Mouse (Mus musculus) skeletal muscle tissue, adult 2 months (tissue): ENCODE measurements around the gene Tdrd7.

ENCODE experiments used
- DNase-seq: peaks from one replicate; pipeline ENCODE4 v3.0.0-alpha.2; 2012; ENCODE audit warnings: low read depth, low spot score

The Tdrd7 gene

DNA sequence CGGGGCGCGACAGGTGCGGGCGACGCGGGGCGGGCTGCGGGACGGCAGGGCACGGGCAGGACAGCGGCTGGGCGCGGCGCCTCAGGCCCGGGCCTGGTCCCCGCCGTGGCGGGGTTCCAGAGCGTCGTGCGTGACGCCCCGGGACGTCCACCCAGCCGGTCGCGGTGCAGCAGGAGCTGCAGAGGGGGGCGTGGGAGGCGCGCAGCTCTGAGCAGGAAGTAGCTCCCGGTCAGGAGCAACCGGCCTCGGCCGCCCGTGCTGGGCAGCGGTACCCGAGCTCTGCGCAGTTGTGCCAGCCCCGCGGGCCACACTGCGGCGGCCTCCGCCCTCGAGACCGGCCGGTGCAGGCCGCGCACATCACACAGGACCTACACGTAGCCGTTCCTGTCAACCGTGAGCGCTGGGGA is 7.3 kb downstream of the Tdrd7 start:
- DNase-seq, result peak; percentile 36

DNA sequence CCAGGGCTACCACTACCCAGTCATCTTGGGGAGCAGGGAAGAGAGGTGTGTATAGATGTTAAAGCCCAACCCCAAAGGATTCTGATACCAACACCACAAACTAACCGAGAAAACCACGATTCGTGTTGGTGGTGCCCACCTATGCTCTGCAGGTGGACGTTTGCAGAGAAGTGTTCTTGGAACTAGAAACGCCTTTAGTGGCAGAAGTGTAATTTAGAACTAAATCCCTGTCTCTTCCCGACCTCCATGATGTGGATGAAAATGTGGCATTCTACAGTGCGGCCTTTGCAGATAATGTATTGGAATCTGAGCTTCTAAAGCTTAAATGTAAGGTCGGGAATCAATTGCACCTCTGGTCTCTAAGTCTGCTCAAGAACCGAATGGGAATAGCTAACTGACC is 7.8 kb downstream of the Tdrd7 start:
- no peak for DNase-seq

DNA sequence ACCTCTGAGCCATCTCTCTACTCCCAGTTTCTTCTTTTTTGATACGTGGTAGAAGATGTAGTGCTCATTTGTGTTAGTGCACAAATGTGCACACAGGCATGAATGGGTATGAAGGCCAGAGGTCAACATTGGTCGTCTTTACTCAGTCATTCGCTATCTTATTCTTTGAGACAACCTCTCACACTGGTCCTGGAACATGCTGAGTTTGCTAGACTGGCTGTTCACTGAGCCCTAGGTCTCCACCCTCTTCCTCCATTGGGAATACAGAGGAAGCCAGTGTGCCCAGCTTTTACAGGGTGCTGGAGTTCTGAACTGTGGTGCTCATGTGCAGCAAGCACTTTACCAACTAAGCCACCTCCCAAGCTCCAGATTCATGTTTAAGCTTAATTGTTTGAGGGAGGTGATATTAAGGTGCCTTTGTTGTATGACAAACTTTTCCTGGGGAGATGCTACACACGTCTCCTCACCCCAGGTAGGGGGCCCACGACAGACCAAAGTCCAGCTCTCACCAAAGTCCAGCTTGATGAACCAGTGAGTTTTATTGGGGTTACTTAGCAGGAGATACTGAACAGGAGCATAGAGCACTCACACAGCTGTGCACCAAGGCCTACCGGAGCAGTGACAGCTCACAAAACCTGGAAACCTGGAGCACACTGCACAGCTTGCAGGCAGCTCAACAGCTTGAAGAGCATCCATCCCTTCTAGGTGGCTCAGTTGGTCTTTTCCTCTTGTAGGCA is 12.0 kb downstream of the Tdrd7 start:
- DNase-seq, result no peak

DNA sequence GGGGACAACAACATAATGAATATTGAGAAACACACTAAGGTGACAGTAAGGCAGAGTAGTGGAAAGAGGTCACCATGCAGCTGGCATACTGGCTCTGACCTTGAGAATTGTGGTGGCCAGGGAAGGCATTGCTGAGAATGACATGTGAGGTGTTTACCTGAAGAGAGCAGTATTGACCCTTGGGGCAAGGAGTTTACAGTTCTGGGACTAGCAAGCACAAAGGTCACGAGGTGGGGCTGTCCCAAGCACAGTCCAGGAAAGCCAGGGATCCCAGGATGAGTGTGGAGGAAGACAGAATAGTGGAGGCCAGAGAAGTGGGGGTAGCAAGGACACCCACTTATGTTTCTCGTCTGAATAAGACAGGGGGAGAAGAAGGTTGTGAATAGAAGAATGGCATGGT is 14.8 kb downstream of the Tdrd7 start:
- no peak for DNase-seq

DNA sequence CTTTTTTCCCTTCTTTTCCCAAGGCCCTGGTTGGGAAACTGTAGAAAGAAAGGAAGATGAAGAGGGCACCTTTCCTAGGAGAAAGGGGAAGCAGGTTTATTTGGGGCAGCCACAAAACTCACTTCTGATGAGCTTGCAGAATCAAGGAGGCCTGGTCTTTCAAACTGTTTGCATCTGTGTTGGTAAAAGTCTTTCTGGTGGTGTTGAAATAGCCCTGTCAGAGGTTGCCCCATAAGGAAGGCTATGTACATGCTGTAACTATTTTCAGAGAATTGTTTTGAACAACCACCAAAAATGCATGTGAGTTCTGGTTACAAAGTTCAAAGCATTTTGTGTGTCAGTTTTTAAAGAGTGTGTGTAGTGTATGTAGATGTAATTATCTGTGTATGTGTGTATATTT is 15.9 kb downstream of the Tdrd7 start:
- DNase-seq, result no peak

DNA sequence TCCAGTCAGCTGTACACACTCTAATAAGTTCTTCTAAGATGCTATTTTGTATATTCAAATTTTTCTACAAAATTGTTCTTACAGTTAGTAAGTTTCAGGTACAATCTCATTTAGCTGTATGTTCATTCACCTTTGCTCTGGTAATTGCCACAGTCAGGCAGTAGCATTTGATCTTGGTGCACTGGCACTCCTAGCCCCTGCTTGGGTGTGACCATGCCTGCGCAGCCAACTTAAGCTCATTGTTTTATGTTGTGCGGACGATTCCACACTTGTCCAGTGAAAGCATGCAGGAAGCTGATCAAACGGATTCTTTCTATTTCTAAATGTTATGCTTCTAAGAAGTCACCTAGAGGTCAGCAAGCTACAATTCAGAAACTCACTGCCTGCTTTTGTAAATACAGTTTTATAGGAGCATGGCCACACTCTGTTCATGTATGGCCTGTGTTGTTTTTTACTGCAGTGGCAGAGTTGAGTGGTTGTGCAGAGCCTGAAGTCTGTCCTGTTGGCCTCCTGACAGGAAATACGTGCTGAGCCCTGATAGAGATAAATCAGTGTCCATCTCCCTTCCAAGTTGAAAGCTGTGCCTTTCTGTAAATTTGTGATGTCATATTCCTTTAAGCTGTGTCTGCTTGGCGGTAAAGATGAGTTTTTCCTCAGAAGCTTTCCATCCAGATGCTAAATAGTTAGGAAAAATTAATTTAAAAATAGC is 25.4 kb downstream of the Tdrd7 start:
- DNase-seq, result no peak

DNA sequence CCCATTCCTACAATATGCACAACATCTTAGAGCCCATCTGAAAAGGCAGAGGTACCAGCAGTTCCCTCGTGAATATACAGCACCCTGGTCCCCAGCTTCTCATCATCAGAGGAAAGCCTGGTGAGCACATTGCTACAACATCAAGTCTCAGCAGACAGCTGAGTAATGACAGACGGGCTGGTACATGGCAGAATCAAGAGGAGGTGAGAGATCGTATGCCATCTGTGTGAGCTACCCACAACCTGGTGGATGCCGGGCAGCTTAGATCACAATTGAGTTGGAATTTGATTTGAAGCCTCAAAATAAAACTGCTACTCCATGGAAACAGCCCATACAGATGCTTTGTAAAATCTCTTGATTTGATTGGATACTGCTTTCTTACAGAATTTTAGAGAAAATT is 33.4 kb downstream of the Tdrd7 start:
- no peak for DNase-seq

DNA sequence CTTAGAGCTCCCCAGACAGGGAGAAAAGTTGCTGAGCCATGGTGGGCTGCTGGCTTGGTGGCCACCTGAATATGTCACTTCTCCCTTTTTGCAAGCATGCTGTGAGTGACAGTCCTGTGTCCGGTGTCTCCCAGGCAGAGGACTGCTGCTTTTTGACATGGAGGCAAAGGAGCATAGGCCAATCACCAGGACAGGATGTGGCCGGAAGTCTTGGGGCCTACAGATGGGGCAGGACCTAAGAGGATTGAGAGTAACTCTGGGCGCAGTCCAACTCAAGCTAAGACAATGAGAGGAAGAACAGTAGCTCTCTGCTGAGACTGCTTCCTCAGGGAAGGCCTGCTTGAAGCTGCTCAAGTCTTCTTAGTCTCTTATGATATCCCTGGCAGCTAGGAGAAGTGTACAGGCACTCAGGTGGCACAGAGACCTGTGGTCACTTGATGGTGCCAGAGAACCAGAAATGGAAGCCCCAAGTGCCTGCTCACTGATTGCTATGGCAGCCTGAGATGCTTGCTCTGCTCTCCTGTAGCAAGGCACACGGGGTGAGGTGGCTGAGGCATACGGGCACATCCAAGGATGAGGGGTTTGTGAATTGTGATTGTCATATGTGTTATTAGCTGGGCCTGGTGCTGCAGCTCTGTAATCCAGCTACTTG is 43.1 kb downstream of the Tdrd7 start:
- no peak for DNase-seq

DNA sequence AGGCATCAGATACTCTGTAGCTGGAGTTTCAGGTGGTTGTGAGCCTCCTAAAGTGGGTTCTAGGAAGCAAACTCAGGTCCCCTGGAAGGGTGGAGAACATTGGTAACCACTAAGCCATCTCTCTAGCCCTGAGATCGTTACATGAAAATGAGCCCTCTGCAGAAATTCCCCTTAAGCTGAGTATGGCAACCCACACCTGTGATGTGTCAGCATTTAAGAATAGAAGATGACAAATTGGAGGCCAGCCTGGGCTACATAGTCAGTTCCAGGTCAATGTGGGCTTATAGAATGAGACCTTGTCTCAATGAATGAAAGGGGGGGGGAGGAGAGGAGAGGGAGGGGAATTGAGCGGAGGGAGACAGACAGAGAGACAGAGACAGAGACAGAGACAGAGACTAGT is 46.6 kb downstream of the Tdrd7 start:
- no peak for DNase-seq

DNA sequence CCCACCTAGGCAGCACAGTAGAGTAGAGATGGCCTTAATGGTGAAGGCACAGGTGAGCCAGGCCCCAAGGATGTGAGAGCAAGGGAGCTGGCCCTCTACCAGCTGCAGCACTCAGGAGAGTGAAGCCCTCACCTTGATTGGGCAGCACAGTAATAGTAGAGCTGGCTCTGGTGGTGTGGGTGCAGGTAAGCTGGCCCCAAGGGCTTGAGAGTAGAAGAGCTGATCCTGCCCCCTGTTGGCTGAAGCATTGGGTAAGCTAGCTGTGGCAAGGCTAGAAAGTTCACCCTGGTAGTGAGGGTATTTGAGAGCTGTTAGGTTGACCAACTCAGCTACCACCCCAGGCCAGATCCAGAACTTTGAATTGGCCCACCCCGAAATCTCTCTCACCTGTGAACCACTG is 50.5 kb downstream of the Tdrd7 start:
- no peak for DNase-seq

DNA sequence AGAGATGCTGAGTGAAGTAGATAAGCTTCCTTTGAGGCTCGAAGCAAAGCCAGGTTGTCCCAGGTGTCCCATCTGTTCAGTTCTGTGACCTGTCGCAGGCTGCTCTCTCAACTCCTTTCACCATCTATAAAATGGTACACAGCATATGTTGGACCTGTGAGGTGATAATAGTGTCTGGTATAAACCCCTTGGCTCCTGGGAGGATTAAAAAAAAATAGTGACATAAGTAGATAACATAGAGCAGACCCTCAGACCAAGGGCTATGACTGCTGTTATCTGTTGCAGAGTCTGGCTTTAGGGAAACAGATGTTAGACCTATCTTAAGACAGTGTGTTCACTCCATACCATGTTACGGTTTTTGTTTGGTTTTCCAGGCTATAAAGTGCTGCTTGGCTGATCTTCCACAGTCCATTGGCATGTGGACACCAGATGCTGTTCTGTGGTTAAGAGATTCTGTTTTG is 57.9 kb downstream of the Tdrd7 start:
- DNase-seq, result no peak

DNA sequence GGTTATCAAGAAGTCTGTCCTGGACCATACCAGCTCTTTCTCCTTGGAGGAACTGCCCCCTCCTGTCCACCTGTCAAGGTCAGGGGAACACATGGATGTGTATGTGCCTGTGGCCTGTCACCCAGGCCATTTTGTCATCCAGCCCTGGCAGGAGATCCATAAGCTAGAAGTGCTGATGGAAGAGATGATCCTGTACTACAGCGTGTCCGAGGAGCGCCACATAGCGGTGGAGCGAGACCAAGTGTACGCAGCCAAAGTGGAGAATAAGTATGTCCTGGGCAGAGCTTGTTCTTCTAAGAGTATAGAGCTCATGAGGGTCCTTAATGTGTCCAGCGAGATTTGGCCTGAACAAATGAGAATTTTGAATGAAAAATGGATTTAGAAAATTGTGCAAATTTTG is 60.8 kb downstream of the Tdrd7 start:
- DNase-seq, result no peak

DNA sequence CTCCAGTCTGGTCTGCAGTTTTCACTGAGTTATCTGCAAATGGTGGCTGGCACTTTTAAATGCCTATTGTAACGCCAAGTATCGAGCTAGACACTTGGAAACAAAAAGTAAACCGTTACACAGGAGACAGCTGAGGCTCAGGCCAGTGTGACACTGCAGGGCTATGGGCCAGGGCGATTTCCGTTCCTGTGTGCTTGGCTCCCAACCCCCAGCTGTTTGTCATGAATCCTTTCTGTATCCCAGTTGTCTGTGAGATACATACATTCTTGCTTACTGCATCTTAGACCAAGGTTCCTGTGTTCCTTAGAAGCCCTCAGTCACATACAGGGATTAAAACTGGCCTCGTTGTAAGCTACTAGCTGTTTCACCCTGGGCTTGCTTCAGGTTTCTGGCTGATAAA is 63.1 kb downstream of the Tdrd7 start:
- DNase-seq, result no peak

DNA sequence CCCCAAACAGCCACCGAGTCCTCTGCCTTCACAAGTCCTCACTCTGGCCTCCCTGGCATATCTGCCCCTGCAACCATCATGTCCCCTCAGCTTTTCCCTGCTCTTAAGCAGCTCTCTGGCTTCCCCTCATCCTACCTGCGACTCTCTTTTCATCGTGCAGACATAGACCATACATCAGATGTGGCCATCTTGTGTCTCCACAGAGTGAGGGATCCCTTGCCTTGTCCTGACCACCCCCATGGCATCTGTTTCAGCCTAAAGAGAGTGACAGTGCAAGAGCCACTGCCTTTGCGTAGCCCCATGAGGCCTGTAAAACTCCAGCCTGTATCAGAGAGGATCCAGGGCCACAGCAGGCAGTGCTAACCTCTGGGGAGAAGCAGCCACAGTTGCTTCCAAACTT is 63.6 kb downstream of the Tdrd7 start:
- no peak for DNase-seq

DNA sequence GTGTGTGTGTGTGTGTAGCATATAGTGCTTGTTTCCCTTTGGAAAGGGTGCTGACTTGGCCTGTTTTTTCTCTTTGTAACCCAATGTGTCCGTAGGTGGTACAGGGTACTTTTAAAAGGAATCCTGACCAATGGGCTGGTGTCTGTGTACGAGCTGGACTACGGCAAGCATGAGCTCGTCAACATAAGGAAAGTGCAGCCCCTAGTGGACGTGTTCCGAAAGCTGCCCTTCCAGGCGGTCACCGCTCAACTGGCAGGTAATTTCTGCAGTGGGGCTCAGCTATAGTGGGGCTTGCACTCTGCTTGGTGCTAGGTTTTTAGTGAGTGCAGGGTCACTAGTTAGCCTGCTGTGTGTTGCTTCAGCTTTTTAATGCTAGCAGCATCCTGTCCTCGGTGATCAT is 64.4 kb downstream of the Tdrd7 start:
- DNase-seq, result no peak

DNA sequence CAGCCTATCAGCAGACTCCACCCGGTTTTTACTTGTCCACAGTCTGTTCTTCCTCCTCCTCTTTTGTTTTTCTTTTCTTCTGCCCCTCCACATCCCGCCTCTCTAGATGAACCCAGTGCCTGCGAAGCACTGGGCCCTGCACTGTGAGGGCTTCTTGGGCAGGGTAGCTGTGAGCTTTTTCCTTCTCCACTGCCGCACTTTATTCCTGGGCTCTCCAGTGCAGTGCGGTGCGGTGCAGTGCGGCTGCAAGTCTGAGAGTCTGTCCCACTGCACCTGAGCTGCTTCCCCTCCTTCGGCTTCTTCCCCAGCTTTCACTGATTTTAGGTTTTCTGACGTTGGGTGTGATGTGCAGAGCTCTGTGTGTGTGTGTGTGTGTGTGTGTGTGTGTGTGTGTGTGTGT is 67.3 kb downstream of the Tdrd7 start:
- DNase-seq, result no peak

DNA sequence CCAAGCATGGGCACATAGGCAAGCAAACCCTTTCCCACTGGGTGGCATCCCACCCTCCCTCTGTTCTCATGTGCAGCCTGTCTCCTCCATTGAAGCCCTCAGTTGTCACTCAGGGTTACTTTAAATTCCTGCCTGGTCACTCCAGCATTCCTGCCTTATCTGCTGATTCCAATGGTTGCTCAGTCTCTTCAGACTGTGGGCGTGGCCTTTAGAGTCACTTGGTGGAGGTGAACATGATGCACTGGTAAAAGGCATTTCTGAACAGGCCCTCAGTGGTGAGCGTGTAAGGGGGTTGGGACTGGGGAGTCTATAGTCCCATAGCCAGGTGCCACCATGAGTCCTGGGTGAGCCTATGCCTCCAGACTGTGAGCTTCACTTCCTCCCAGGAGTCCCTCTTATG is 68.1 kb downstream of the Tdrd7 start:
- DNase-seq, result no peak

DNA sequence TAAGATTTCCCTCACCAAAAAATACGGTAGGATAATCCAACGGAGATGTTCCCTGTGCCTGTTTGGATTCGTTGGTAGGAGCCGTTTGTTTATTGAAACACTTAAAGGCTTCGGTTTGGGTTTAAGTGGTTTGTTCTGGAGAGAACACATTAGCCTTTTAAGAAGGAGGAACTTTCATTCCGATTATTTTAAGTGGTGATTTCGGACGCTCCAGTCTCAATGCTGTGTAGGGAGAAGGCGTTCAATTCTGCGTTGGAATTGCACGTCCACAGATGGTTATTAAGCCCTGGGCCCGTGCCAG is 73.4 kb downstream of the Tdrd7 start:
- DNase-seq, result no peak

DNA sequence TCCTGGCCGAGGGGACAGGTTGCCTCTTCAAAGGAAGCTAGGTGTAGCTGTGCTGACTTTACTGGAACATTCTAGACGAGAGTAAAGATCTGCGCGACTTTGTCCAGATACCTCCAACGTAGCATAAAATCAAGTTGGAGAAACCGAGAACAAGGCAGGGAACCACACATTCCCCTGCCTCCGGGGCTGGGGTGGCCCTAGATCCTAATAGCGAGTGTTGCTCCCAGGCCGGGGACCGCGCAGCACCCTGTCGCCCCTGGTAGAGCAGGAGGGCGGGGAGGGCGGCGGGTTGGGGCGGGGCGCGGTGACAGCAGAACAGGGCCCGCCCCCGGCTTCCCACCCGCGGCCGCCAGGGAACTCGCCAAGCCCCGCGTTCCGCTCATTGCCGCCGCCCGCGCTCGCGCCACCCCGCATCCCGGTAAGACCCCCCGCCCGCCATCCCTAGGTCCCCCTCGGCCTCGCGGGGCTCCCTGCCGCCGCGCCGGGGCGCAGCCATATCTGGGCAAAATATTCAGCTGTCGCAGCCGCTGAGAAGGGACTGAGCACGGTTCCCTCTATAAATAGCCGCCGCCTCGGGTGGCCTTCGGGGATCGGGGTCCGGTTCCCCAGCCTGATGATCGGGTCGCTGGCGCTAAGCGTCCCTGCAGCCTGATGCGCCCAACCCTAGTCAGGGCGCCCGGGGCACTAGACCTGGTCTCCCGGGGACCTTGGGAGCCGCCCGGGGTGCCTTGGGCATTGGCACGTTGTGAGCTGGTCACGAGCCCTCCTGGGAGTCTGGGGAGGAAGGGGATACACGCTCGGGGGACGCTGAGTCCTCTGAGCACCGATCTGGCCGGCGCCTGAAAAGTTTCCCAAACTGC is 74.0 kb downstream of the Tdrd7 start, which contains the start of gene Tmod1:
Gene Tmod1 (plus strand): TSS at position 44 of the 860 bp plus-strand sequence.
- peak; percentile 74 for DNase-seq

DNA sequence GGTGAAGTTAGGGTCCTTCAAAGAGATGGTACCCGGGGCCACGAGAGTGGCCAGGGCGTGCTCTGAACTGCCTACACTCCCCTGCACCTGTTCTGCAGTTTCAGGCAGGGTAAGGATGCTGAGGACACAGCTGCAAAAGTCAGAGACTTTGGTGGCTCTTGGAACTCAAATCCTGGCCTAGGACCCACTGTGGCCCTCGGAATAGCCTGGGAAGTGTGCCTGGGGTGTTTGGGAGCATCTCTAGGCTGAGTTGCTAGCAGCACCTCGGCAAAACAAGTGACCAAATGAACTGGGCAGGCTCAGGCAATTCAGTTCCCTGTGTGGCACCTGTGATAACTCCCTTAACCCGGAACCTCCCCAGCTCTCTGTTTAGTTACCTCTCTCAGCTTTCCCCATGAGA is 74.8 kb downstream of the Tdrd7 start:
- DNase-seq, result peak; percentile 68

DNA sequence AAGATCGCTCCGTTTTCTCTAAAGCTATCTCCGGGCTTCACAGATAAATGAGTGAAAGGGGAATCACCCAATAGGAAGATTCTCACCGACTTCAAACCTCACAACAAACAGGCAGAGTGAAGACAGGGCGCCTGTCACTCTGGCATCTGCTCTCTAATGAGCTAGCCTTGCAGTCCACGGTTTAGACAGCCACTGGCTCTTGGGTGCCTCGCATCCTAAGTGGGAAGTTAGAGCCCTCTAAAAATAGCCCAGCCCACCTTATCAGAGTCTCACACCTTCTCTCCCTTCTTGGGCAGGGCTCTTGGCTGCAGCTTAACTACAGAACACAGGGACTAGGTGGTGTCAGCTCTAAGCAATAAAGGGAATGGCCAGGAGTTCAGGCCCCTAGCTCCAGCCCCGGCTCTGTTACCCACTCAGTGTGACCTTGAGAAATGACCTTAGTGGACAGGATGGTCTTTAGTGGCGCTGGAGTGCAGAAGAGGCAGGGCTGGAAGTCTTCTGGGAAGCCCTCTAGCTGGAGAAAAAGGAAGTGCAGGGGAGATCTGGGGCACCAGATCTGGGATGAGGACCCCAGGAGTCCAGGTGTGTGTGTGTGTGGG is 75.6 kb downstream of the Tdrd7 start:
- no peak for DNase-seq
